Mouse (Mus musculus) large intestine, adult 2 months (tissue): ENCODE measurements around the gene Adam26a. TPM values are rescaled to one million over a fixed set of nuclear protein-coding genes. Genes with fewer than 3 reads are reported as not detected.
"Not testable (repeated sequence)": the region's sequence is repeated elsewhere in the genome, so short reads cannot be mapped to it uniquely, and the experiment has no call there.

Experiments used
- DNase-seq: peaks from one replicate; pipeline ENCODE4 v3.0.0-alpha.2; 2012; ENCODE audit warnings: low read depth, low spot score
- WGBS: fragments of 180-500 bp; shearing (Covaris S2); methylation state at CpG from one replicate; pipeline ENCODE4 v1.1.7; 2018; 5-methylcytosine and 5-hydroxymethylcytosine counted together
- polyA plus RNA-seq: library from polyadenylated mRNA; depleted of rRNA; stranded (reverse); fragments of >200 nt; gene quantifications from 2 replicates; pipeline ENCODE4 v1.2.3, GENCODE M21; 2012; rRNA removed

Gene Adam26a
- polyA plus RNA-seq = not detected in 2 replicates

DNA sequence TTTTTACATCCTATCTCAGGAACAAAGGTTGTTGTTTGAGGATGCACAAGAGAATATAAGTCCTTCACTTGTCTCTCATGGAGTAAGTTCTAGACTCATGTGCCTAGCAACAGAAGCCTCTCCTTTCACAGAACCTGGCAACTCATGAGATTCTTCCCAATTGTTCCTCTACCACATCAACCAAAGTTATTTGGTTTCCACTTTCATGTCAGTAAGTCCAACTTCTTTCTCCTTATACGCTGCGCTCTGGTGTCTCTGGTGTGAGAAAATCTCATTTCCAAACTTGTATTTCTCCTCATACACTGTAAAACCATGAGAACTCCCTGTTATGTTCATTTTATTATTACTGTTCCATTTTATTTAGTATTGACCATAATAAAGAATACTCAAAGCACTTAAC lies at the start of gene Adam26a:
Adam26a (minus strand) TSS at position 101 of the 400 bp plus-strand sequence.
- DNase-seq = not testable (repeated sequence)
- WGBS = 91% methylated on average over 2 of the region's 2 CpGs

DNA sequence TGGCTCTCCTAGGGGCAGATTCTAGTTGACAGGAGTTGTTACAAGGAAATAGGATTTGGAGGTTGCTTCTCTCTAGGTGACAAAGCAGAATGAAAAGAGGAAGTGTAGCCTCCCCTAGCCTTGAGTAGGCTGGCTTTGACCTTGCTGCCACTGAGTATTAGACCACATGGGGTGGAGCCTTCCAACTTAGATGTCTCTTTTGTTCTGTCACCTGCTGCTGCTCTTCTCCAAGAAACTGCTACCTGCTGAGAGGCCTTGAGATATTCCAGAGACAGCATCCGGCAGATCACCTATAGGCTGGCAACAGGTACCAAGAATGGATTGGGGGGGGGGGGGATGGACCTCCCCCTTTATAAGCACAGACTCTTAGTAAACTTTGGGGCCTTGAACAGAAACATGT lies 39.5 kb upstream of the Adam26a start:
- 97% methylated on average over 1 of the region's 1 CpGs for WGBS
- no peak for DNase-seq

DNA sequence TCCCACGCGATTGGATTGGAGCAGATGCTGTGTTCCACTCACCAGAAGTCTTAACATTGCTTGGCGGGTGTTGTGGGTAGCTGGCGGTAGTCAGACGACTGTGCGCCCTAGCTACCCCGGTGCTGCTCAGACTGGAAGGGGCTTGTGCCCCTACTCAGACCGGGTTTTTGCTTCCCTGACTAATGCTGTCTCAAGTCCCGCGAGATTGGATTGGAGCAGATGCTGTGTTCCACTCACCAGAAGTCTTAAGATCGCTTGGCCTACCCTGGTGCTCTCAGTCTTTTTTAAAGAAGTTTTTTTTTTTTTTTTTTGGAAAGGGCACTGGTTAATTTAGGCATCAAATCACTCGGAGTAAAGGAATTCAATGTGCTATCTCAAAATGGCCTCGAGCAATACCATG lies 27.1 kb upstream of the Adam26a start:
- WGBS = 74% methylated on average over 13 of the region's 13 CpGs
- not testable (repeated sequence) for DNase-seq

DNA sequence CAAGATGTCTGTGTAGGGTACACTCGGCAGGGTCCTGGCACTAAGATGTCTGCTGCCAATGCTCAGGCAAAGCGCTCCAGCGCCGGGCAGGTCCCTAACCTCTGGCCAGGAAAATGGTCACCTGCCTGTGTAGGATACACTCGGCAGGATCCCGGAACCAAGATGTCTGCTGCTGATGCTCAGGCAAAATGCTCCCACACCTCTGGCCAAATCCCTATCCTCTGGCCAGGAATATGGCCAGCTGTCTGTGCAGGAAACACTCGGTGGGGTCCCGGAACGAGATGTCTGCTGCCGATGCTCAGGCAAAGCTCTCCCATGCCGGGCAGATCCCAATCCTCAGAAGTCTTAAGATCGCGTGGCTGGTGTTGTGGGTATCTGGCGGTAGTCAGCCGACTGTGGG lies 26.7 kb upstream of the Adam26a start:
- 90% methylated on average over 15 of the region's 15 CpGs for WGBS
- DNase-seq = not testable (repeated sequence)

DNA sequence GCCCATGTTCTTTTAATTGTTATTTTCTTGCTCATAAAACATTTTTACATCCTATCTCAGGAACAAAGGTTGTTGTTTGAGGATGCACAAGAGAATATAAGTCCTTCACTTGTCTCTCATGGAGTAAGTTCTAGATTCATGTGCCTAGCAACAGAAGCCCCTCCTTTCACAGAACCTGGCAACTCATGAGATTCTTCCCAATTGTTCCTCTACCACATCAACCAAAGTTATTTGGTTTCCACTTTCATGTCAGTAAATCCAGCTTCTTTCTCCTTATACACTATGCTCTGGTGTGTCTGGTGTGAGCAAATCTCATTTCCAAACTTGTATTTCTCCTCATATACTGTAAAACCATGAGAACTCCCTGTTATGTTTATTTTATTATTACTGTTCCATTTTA lies 48.5 kb downstream of the Adam26a start, which contains the start of gene Adam26b:
Adam26b (minus strand) TSS at position 101 of the 400 bp plus-strand sequence.
- not testable (repeated sequence) for DNase-seq

Other genes starting within 250 kb of the Adam26a start
- gene Adam26b, start 48.6 kb downstream of the Adam26a start, polyA plus RNA-seq = not detected in 2 replicates
- gene Gm5346, start 50.6 kb upstream of the Adam26a start, polyA plus RNA-seq = not detected in 2 replicates
- not detected in 2 replicates for gene Adam34, start 133.3 kb upstream of the Adam26a start, polyA plus RNA-seq